Mouse (Mus musculus) right cerebral cortex, adult 2 months (tissue): ENCODE measurements around the gene Atp8b4.
A peak's percentile ranks its signal among the peaks of the same experiment; 100 is the strongest.
"Not testable (repeated sequence)": the region's sequence is repeated elsewhere in the genome, so short reads cannot be mapped to it uniquely, and the experiment has no call there.

ENCODE experiments used
- DNase-seq, 2 experiments: peaks; one replicate each; pipeline ENCODE4 v3.0.0; 2021 to 2022; ENCODE audit warnings: low spot score in 2 of 2

The Atp8b4 gene

DNA sequence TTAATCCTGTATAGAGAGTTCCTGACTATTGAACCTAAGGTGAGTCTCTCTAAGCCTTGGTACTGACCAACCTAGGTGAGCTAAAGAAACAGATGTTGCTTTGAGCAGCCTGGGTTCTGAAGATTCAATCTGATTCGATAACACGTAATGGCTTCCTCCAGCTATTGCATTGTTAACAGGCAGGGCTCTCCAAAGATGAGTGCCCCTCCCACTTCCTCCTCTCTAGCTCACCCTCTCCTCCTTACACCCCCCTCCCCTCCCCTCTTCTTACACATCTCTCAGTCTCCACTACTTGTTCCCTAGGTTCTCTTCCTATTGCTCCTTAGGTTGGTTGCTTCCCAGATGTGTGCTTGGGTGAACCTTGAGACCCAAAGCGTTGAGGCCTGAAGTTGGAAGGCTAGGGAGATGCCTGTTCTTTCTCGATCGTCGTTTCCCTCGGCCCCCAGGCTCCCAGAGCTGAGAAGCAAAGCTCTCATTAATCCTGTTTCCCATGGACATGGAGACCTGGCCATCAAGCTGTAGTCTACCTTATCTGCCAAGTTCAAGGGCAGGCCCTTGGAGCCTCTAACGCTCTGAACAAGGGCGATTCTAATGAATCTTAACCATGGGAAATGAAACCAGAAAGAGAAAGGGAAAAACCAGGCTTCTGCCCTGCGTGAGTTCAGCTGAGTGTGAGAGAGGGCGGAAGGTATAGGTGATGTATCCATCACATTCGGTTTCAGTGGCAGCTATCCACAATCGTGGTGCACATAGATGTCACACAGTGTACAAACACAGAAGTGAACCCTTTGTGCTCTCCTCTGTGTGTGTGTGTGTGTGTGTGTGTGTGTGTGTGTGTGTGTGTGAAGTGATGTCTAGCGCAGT, 4.4 kb downstream of the Atp8b4 start:
- DNase-seq: no peak

DNA sequence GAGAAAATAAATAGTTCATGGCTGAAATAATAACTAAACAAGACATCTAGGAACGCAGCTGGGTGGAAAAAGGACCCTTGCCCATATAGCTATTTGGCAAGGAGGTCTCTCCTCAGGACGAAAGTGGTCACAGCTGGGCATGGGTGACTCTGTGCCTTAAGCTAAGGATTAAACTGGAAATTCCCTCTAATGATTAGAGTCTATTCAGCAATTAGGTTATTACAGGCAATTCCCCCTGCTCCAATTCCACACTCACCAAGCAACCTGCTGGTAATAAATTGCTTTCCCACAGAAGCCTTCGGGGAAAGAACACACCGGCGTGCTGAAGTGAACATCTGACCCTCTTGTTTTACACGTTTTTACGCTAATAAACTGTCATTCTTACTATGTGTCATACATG, 5.2 kb downstream of the Atp8b4 start:
- no peak for DNase-seq

DNA sequence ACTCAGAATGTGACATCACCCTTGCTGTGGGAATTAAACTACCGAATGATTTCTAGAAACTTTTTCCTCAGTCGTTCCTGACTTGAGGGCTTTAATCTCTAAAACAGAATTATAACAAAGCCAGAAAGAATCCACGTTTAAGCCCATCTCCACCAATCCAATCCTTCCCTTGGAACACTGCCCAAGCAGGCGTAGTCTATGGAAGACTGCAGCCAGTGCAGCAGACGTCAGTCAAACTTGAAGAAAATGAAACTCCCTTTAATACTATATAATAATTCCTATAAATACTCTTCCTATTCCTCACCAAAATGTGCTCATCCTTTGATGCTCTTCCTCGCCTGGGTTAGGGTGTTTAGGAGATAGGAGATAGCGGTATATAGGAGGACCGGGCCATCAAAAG, 7.2 kb downstream of the Atp8b4 start:
- no peak for DNase-seq

- DNase-seq: no peak
These were observed 7.8 kb downstream of the Atp8b4 start for GRCm38 (mm10) chr2:126492713-126493112.

GRCm38 (mm10) chr2:126491446-126491845, 9.0 kb downstream of the Atp8b4 start:
- DNase-seq: no peak

- DNase-seq: no peak
These were observed 9.9 kb downstream of the Atp8b4 start for GRCm38 (mm10) chr2:126490573-126490972.

DNA sequence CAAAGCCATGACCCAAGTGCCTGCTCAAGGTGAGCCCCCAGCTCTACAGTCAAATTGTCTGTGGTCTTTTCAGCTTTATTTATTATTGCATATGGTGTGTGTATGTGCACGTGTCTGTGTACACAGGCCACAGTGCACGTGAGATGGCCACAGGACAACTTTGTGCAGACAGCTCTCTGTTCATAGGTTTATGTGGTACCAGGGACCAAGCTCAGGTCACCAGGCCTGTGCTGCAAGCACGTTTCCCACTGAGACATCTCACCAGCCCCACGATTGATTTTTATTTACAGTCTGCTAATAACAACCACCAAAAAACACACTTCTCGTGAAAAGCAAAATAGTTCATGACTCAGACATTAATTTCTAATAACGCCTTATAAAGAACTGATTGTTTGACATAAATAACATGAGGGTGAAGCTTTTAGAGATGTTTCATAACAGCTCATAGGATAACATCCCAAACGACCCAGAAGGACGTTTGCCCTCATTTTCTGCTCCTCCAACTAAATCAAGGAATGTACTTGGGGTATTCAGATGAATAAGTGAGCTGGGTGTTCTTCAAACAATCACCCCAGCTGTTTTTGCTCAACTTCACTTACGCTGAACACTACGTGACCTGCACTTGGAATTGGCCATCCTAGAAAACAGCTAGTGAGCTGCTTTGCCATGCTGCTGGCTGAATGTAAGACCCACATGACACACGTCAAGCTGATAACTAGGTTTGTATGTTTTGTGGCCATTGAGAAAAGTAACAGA, 15.0 kb downstream of the Atp8b4 start:
- no peak for DNase-seq

DNA sequence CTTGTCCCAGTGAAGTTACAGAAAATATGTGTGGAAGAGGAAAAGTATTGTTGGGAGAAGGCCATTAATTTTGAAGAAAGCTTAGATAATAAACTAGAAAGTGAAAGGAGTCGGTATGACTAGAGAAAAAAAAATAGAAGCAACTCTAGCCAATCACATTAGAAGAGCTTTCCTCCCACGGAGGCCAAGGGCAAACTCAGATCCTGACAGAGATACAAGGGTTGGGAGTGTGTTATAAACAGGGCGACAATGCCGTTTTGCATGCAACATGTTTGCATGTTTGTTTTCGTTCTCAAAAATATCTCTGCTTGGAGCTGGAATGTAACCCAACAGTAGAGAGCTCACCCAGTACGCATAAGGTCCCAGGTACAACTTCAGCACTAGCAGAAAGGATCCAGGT, 17.1 kb downstream of the Atp8b4 start:
- DNase-seq: no peak

- DNase-seq: no peak
These were observed 22.9 kb downstream of the Atp8b4 start for GRCm38 (mm10) chr2:126477556-126477955.

DNA sequence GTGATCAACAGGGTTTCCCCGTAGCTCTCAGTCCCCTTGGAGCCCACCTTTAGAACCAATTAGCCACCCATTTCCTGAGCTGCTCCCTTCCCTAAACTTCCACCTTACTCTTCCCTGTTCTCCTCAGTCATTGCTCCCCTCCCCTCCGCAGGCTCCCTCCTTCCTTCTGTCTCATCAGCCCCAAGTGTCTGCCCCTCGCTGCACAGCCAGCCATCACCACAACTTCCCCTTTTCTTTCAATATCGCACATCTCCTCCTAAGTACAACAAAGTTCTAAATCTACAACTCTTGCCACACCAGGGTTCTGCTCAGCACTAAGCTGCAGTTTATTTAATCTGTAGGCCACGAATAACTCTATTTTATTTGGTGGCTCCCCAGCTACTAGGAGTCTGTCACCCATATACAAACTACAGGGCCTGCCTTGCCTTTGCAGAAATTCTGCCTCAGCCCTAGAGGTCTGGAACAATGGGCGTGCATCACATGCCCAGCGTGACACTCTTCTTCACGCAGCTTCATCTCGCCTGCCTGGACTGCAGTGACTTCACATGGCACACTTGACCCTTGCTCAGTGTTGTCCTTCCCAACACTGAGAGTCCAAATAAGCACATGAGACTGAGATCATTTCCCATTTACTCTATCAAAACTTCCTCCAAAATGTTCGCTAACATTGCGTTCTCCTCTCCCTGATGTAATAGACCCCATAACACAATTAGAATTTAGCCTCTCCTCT, 24.6 kb downstream of the Atp8b4 start:
- DNase-seq: no peak

GRCm38 (mm10) chr2:126474019-126474418, 26.5 kb downstream of the Atp8b4 start:
- no peak for DNase-seq

DNA sequence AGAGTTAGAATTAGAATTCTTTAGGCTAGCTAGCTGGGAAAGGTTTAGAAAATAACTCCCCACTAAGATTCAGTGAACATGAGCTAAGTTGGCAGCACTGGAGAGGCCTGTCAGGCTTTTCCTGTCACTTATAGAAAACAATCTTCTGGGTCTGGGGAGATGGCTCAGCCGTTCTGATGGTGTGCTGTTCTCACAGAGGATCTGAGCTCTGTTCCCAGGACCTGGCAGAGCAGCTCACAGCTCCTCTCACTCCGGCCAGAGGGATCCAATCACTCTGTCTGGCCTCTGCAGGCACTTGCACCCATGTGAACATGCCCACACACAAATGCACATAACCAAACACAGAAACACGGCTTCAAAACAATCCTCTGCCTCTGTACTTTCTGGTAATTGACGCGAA, 27.6 kb downstream of the Atp8b4 start:
- no peak for DNase-seq

GRCm38 (mm10) chr2:126467790-126468189, 32.7 kb downstream of the Atp8b4 start:
- DNase-seq: no peak

- DNase-seq: no peak
These were observed 33.9 kb downstream of the Atp8b4 start for GRCm38 (mm10) chr2:126466391-126467134.

DNA sequence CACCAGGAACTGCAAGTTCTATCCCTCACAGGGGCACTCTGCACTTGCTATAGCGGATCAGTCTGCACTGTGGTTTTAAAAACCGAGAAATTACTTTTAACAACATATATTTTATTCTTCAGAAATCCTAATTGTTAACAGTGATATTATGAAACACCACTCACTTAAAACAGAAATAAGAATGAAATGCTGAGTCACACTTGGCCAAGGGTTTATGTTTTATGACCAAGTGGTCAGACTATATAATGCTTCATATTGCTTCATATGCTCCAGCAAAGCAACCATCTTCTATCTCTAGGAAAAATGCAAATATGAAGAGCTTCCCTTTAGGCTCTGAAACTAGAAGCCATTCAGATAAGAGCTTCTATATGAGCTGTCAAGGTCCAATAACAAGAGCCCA, 41.8 kb downstream of the Atp8b4 start:
- DNase-seq: no peak

- not testable (repeated sequence) for DNase-seq
These were observed 42.7 kb downstream of the Atp8b4 start for GRCm38 (mm10) chr2:126457759-126458158.

GRCm38 (mm10) chr2:126450937-126451302, 49.6 kb downstream of the Atp8b4 start:
- no peak for DNase-seq

- peak; percentile 12 to 36 for DNase-seq
These were observed 50.1 kb downstream of the Atp8b4 start for GRCm38 (mm10) chr2:126450210-126450936.

- DNase-seq: no peak
These were observed 55.4 kb downstream of the Atp8b4 start for GRCm38 (mm10) chr2:126445039-126445438.

DNA sequence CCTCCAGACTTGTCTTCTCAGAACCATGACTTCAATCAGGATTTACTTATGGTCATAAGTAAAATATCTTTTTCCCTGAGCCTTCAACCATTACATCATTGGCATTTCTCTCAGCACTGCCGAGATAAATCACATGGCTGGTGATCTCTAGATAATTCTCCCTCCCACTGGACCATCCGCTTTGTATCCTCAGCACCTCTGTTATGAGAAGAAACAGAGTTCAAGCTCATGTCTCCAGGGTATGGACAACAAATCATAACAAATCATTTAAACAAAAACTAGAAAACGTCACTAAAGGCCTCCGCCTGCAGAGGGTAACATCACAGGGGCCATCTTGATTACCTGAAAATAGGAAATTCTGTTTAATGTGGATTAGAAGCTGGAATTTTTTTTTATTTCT, 58.9 kb downstream of the Atp8b4 start:
- DNase-seq: no peak

GRCm38 (mm10) chr2:126434712-126435111, 65.8 kb downstream of the Atp8b4 start:
- no peak for DNase-seq
